Mouse (Mus musculus) ES-E14 (cell line): ENCODE results near the gene Sema4a.

Experiments
- CHD2 ChIP-seq: IDR thresholded peaks from 2 replicates; pipeline ENCODE4 v1.6.1; 2014; ENCODE audit warnings: mild to moderate bottlenecking, low read depth, low read length, inconsistent platforms
- ZC3H11A ChIP-seq: IDR thresholded peaks from 2 replicates; pipeline ENCODE4 v1.6.1; 2012; ENCODE audit warnings: low read depth, mild to moderate bottlenecking, inconsistent platforms, low read length, borderline replicate concordance

- TF ChIP-seq ZC3H11A (no peak), CHD2 (no peak)
These were observed 18.8 kb upstream of the Sema4a start for GRCm38 (mm10) chr3:88479828-88480227.
